31 mouse cellular contexts compared by ENCODE assay signal in genomic region chr19:34119102-34119501, GRCm38 (mm10). TPM values are rescaled to one million over a fixed set of nuclear protein-coding genes. Genes with fewer than 3 reads are reported as not detected.
DNase-seq lines count a peak whose midpoint lies in the region; ATAC-seq lines count a peak whose summit lies in the region.
"Had no signal": no experiment of that assay in that cellular context is flagged by ENCODE, and none has a peak within 500 bp of the region (broad histone marks: within the 10 kb centered on the region; RNA-seq: fewer than 3 reads in every experiment).

No protein-coding gene starts in this region.

- DNase-seq in embryonic facial prominence, embryonic 14.5 days (ENCODE audit: low spot score), result peak; percentile 34
- no peak for DNase-seq in embryonic facial prominence, embryonic 10.5 days (ENCODE audit: low spot score)
- peak; percentile 19 for DNase-seq in urinary bladder, postnatal 25 days (ENCODE audit: low spot score)
- DNase-seq in urinary bladder, postnatal 4 days (ENCODE audit: low spot score in 2 of 2), result no peak
- DNase-seq in fat pad, adult 2 months (ENCODE audit: extremely low read depth, low read depth, low spot score), result peak; percentile 95
- no peak for DNase-seq in lung, postnatal 10 days
- DNase-seq in cerebellum, postnatal 10 days, result no peak
- DNase-seq: adrenal gland, adult 2 months; adrenal gland, postnatal 14 days; cerebellum, adult 11-12 months; cerebellum, adult 8-10 months; cerebellum, postnatal 14 days; gastrocnemius, postnatal 25 days; heart, adult 2 months; heart, postnatal 14 days; heart, postnatal 4 days had no signal

- ATAC-seq in embryonic facial prominence, embryonic 14.5 days (ENCODE audit: low read depth), result no peak
- ATAC-seq in stomach, embryonic 16.5 days (ENCODE audit: insufficient read depth, low FRiP score), result no peak
- ATAC-seq: forebrain, embryonic 15.5 days; hindbrain, postnatal 0 days had no signal

- H3K27ac ChIP-seq in embryonic facial prominence, embryonic 14.5 days (replicated peaks; ENCODE audit: low read depth, low read length), result no peak overlapping the region
- no peak overlapping the region for H3K27ac ChIP-seq in embryonic facial prominence, embryonic 10.5 days (replicated peaks)
- peak overlapping the region; percentile 24; the same call in 1 of the 2 replicates for H3K27ac ChIP-seq in stomach, embryonic 16.5 days (ENCODE audit: low read length)
- H3K27ac ChIP-seq: embryonic facial prominence, embryonic 12.5 days; forebrain, embryonic 12.5 days; forebrain, embryonic 15.5 days; heart, adult 2 months; heart, embryonic 10.5 days; heart, embryonic 13.5 days; hindbrain, embryonic 14.5 days; hindbrain, postnatal 0 days had no signal

- no peak overlapping the region for H3K4me2 ChIP-seq in embryonic facial prominence, embryonic 14.5 days (ENCODE audit: low read depth, low read length)
- no peak overlapping the region for H3K4me2 ChIP-seq in stomach, embryonic 16.5 days (ENCODE audit: low read depth, low read length)
- H3K4me2 ChIP-seq: embryonic facial prominence, embryonic 12.5 days; forebrain, embryonic 12.5 days; forebrain, embryonic 15.5 days; heart, embryonic 13.5 days; hindbrain, embryonic 14.5 days had no signal

- no peaks in the 10 kb centered on the region for H3K27me3 ChIP-seq in embryonic facial prominence, embryonic 14.5 days (replicated peaks; ENCODE audit: control insufficient read depth, insufficient read depth, low read length)
- H3K27me3 ChIP-seq in embryonic facial prominence, embryonic 10.5 days (replicated peaks; ENCODE audit: low read depth, poor library complexity, severe bottlenecking), result no peaks in the 10 kb centered on the region
- no peaks in the 10 kb centered on the region for H3K27me3 ChIP-seq in stomach, embryonic 16.5 days (ENCODE audit: control insufficient read depth, insufficient read depth, low read length)
- H3K27me3 ChIP-seq: CH12.LX; embryonic facial prominence, embryonic 12.5 days; forebrain, embryonic 12.5 days; forebrain, embryonic 15.5 days; heart, embryonic 13.5 days; Patski had no signal

- no peak overlapping the region for H3K9ac ChIP-seq in embryonic facial prominence, embryonic 14.5 days (ENCODE audit: low read depth, low read length)
- no peak overlapping the region for H3K9ac ChIP-seq in stomach, embryonic 16.5 days (ENCODE audit: low read length)
- H3K9ac ChIP-seq: embryonic facial prominence, embryonic 12.5 days; forebrain, embryonic 12.5 days; forebrain, embryonic 15.5 days; heart, embryonic 13.5 days; hindbrain, embryonic 14.5 days had no signal

- H3K4me3 ChIP-seq in embryonic facial prominence, embryonic 14.5 days (ENCODE audit: low read depth, low read length), result no peak overlapping the region
- no peak overlapping the region for H3K4me3 ChIP-seq in embryonic facial prominence, embryonic 10.5 days
- no peak overlapping the region for H3K4me3 ChIP-seq in stomach, embryonic 16.5 days (replicated peaks; ENCODE audit: low read length)
- H3K4me3 ChIP-seq: embryonic facial prominence, embryonic 12.5 days; forebrain, embryonic 12.5 days; forebrain, embryonic 15.5 days; heart, adult 2 months; heart, embryonic 10.5 days; heart, embryonic 13.5 days had no signal

- H3K36me3 ChIP-seq in embryonic facial prominence, embryonic 14.5 days (ENCODE audit: control insufficient read depth, insufficient read depth, low read length), result no peaks in the 10 kb centered on the region
- H3K36me3 ChIP-seq in embryonic facial prominence, embryonic 10.5 days (replicated peaks), result no peaks in the 10 kb centered on the region
- H3K36me3 ChIP-seq in stomach, embryonic 16.5 days (ENCODE audit: control insufficient read depth, insufficient read depth, low read length), result no peaks in the 10 kb centered on the region
- H3K36me3 ChIP-seq: embryonic facial prominence, embryonic 12.5 days; forebrain, embryonic 12.5 days; forebrain, embryonic 15.5 days; G1E; heart, embryonic 10.5 days; heart, embryonic 13.5 days had no signal

- H3K4me1 ChIP-seq in embryonic facial prominence, embryonic 14.5 days (ENCODE audit: control insufficient read depth, insufficient read depth, low read length), result 0 out of 2 replicates have a peak, but pooled peaks cover 4% of the 10 kb centered on the region
- peaks cover 3% of the 10 kb centered on the region; the same call in 1 of the 2 replicates for H3K4me1 ChIP-seq in embryonic facial prominence, embryonic 10.5 days
- no peaks in the 10 kb centered on the region for H3K4me1 ChIP-seq in stomach, embryonic 16.5 days (ENCODE audit: control insufficient read depth, insufficient read depth, low read length)
- H3K4me1 ChIP-seq: embryonic facial prominence, embryonic 12.5 days; forebrain, embryonic 12.5 days; forebrain, embryonic 15.5 days; heart, embryonic 10.5 days had no signal

- no peaks in the 10 kb centered on the region for H3K9me3 ChIP-seq in embryonic facial prominence, embryonic 14.5 days (ENCODE audit: control insufficient read depth, low read length)
- H3K9me3 ChIP-seq in embryonic facial prominence, embryonic 10.5 days, result no peaks in the 10 kb centered on the region
- no peaks in the 10 kb centered on the region for H3K9me3 ChIP-seq in stomach, embryonic 16.5 days (replicated peaks; ENCODE audit: control insufficient read depth, low read length)
- H3K9me3 ChIP-seq: embryonic facial prominence, embryonic 12.5 days; forebrain, embryonic 12.5 days; forebrain, embryonic 15.5 days; G1E; heart, embryonic 10.5 days; heart, embryonic 13.5 days had no signal

- WGBS in embryonic facial prominence, embryonic 14.5 days, result 65% methylated on average over 1 of the region's 1 CpGs
- 90% methylated on average over 1 of the region's 1 CpGs for WGBS in embryonic facial prominence, embryonic 10.5 days
- 73% methylated on average over 1 of the region's 1 CpGs for WGBS in stomach, embryonic 16.5 days

RNA-seq across cellular contexts. Expression of gene Lipm, which starts 18.4 kb away (rescaled TPM):
- polyA plus RNA-seq in embryonic facial prominence, embryonic 14.5 days (2014; fragmentation: Nextera tagmentation; extraction: Ambion mirVana), result 4.5 and 5.2 TPM in 2 replicates
- polyA plus RNA-seq in embryonic facial prominence, embryonic 10.5 days (2016; fragmentation: Nextera tagmentation; extraction: Ambion mirVana), result not detected in 2 replicates
- 4.7 and 6.8 TPM in 2 replicates for polyA plus RNA-seq in stomach, embryonic 16.5 days (2015; fragmentation: Nextera tagmentation; extraction: Ambion mirVana)
- polyA plus RNA-seq: adrenal gland, adult 2 months; forebrain, embryonic 12.5 days; forebrain, embryonic 15.5 days; G1E; heart, adult 2 months; heart, embryonic 10.5 days; heart, embryonic 13.5 days; hindbrain, embryonic 11.5 days; hindbrain, embryonic 14.5 days; hindbrain, postnatal 0 days; inflammation-experienced regulatory T-cells, adult 6 months; Patski had no signal

RNA-seq across cellular contexts. Expression of gene Ankrd22, which starts 46.8 kb away (rescaled TPM):
- 2.8 and 5.4 TPM in 2 replicates for polyA plus RNA-seq in embryonic facial prominence, embryonic 14.5 days (2014; fragmentation: Nextera tagmentation; extraction: Ambion mirVana)
- polyA plus RNA-seq in embryonic facial prominence, embryonic 10.5 days (2016; fragmentation: Nextera tagmentation; extraction: Ambion mirVana), result 0.34 TPM in 1 of 2 replicates, not detected in the other
- 11.2 and 16.2 TPM in 2 replicates for polyA plus RNA-seq in stomach, embryonic 16.5 days (2015; fragmentation: Nextera tagmentation; extraction: Ambion mirVana)
- polyA plus RNA-seq: adrenal gland, adult 2 months; forebrain, embryonic 12.5 days; forebrain, embryonic 15.5 days; G1E; heart, embryonic 10.5 days; hindbrain, embryonic 11.5 days; hindbrain, embryonic 14.5 days; hindbrain, postnatal 0 days; inflammation-experienced regulatory T-cells, adult 6 months had no signal

RNA-seq across cellular contexts. Expression of gene Lipn, which starts 51.9 kb away (rescaled TPM):
- polyA plus RNA-seq in embryonic facial prominence, embryonic 14.5 days (2014; fragmentation: Nextera tagmentation; extraction: Ambion mirVana), result not detected in 2 replicates
- not detected in 2 replicates for polyA plus RNA-seq in embryonic facial prominence, embryonic 10.5 days (2016; fragmentation: Nextera tagmentation; extraction: Ambion mirVana)
- not detected in 2 replicates for polyA plus RNA-seq in stomach, embryonic 16.5 days (2015; fragmentation: Nextera tagmentation; extraction: Ambion mirVana)
- polyA plus RNA-seq: adrenal gland, adult 2 months; brain, embryonic 14.5 days; embryonic facial prominence, embryonic 12.5 days; forebrain, embryonic 12.5 days; forebrain, embryonic 15.5 days; G1E; heart, adult 2 months; heart, embryonic 10.5 days; heart, embryonic 13.5 days; heart, embryonic 16.5 days; hindbrain, embryonic 11.5 days; hindbrain, embryonic 14.5 days; hindbrain, postnatal 0 days; inflammation-experienced regulatory T-cells, adult 6 months; Patski had no signal

Comparison
In these comparisons a context has a peak if more than half of its experiments do, and no peak if none do; other contexts are left out.
1. DNase-seq: peak in embryonic facial prominence, embryonic 14.5 days (single experiment), urinary bladder, postnatal 25 days (single experiment) and fat pad, adult 2 months (single experiment); none in embryonic facial prominence, embryonic 10.5 days (single experiment), urinary bladder, postnatal 4 days (0 of 2), lung, postnatal 10 days (single experiment) and cerebellum, postnatal 10 days (0 of 2).